Mouse (Mus musculus): Measurements from ENCODE around the gene Fam49a. TPM values are rescaled to one million over a fixed set of nuclear protein-coding genes. Genes with fewer than 3 reads are reported as not detected.
A peak's percentile ranks its signal among the peaks of the same experiment; 100 is the strongest.

Gene Fam49a
- total RNA-seq, 2 experiments from 2014 or later: 11.7 to 17.2 TPM

GRCm38 (mm10) chr12:12420841-12421579 is 159.1 kb downstream of the Fam49a start:
- DNase-seq: peak; percentile 84 to 89
- intact Hi-C loops (cut with DNase I): loop anchor here (1.0 kb wide), 3 partner anchors 201 to 794 kb away; no protein-coding TSS in a partner anchor

- intact Hi-C loops (cut with DNase I): loop anchor here (1.0 kb wide), 2 partner anchors 521 to 794 kb away; no protein-coding TSS in a partner anchor
- DNase-seq: no peak
Observed at GRCm38 (mm10) chr12:12421580-12421878, 159.6 kb downstream of the Fam49a start.

GRCm38 (mm10) chr12:12425188-12425587 is 163.2 kb downstream of the Fam49a start:
- no peak for DNase-seq
- intact Hi-C loops (cut with DNase I): no loop called here

- intact Hi-C loops (cut with DNase I): no loop called here
Observed at GRCm38 (mm10) chr12:12427285-12427684, 165.3 kb downstream of the Fam49a start.

GRCm38 (mm10) chr12:12428886-12429285 is 166.9 kb downstream of the Fam49a start:
- DNase-seq: no peak
- intact Hi-C loops (cut with DNase I): no loop called here

More at GRCm38 (mm10) chr12:12427285-12427684, 165.3 kb downstream of the Fam49a start:
- no peak for DNase-seq

All from heart, postnatal 14 days (tissue).